Mouse (Mus musculus): ENCODE data around the gene Slc6a16. TPM values are rescaled to one million over a fixed set of nuclear protein-coding genes. Genes with fewer than 3 reads are reported as not detected.

The Slc6a16 gene
- 0.89 and 2.0 TPM in 2 replicates for polyA plus RNA-seq (2015; fragmentation: Nextera tagmentation; extraction: Ambion mirVana)

GRCm38 (mm10) chr7:45240633-45241388 lies at the start of gene Slc6a16:
TSS of gene Slc6a16 (plus strand) at chr7:45241085.
- whole genome bisulfite sequencing = 6% methylated on average over 53 of the region's 53 CpGs
- no peaks in the 10 kb centered on the region for H3K9me3 ChIP-seq (ENCODE audit: control insufficient read depth, low read length)
- no peaks in the 10 kb centered on the region for H3K36me3 ChIP-seq (ENCODE audit: control insufficient read depth, insufficient read depth, low read length)
- peak within 1 kb of the TSS; percentile 73 for H3K4me2 ChIP-seq (ENCODE audit: low read length)
- ATAC-seq = peak; percentile 80
- H3K4me3 ChIP-seq (ENCODE audit: low read length) = peak within 1 kb of the TSS; percentile 43
- H3K27ac ChIP-seq (ENCODE audit: low read depth, low read length) = no peak within 1 kb of the TSS
- H3K9ac ChIP-seq (ENCODE audit: low read depth, low read length) = peak within 1 kb of the TSS; percentile 58
- H3K4me1 ChIP-seq (ENCODE audit: control insufficient read depth, insufficient read depth, low read depth, low read length) = peaks cover 6% of the 10 kb centered on the region; the same call in 1 of the 2 replicates
- H3K27me3 ChIP-seq (replicated peaks; ENCODE audit: control insufficient read depth, insufficient read depth, low read length) = peaks cover 3% of the 10 kb centered on the region

GRCm38 (mm10) chr7:45191161-45191560 lies 49.7 kb upstream of the Slc6a16 start:
- peaks cover 4% of the 10 kb centered on the region; the same call in 1 of the 2 replicates for H3K27me3 ChIP-seq (replicated peaks; ENCODE audit: control insufficient read depth, insufficient read depth, low read length)
- ATAC-seq = no peak
- H3K36me3 ChIP-seq (ENCODE audit: control insufficient read depth, insufficient read depth, low read length) = no peaks in the 10 kb centered on the region
- H3K9me3 ChIP-seq (ENCODE audit: control insufficient read depth, low read length) = no peaks in the 10 kb centered on the region
- no peak overlapping the region for H3K4me3 ChIP-seq (ENCODE audit: low read length)
- H3K27ac ChIP-seq (ENCODE audit: low read depth, low read length) = no peak overlapping the region
- H3K4me2 ChIP-seq (ENCODE audit: low read length) = no peak overlapping the region
- no peak overlapping the region for H3K9ac ChIP-seq (ENCODE audit: low read depth, low read length)
- H3K4me1 ChIP-seq (ENCODE audit: control insufficient read depth, insufficient read depth, low read depth, low read length) = no peaks in the 10 kb centered on the region; the same call in 1 of the 2 replicates
- WGBS = 91% methylated on average over 2 of the region's 2 CpGs

- H3K9ac ChIP-seq (ENCODE audit: low read depth, low read length) = no peak overlapping the region
- no peaks in the 10 kb centered on the region for H3K9me3 ChIP-seq (ENCODE audit: control insufficient read depth, low read length)
- peaks cover 4% of the 10 kb centered on the region; the same call in 1 of the 2 replicates for H3K27me3 ChIP-seq (replicated peaks; ENCODE audit: control insufficient read depth, insufficient read depth, low read length)
- H3K4me2 ChIP-seq (ENCODE audit: low read length) = no peak overlapping the region
- 22% methylated on average over 8 of the region's 8 CpGs for WGBS
- no peak overlapping the region for H3K4me3 ChIP-seq (ENCODE audit: low read length)
- H3K36me3 ChIP-seq (ENCODE audit: control insufficient read depth, insufficient read depth, low read length) = no peaks in the 10 kb centered on the region
- no peaks in the 10 kb centered on the region; the same call in 1 of the 2 replicates for H3K4me1 ChIP-seq (ENCODE audit: control insufficient read depth, insufficient read depth, low read depth, low read length)
- no peak overlapping the region; the same call in 1 of the 2 replicates for H3K27ac ChIP-seq (ENCODE audit: low read depth, low read length)
- ATAC-seq = peak; percentile 44; the same call in 1 of the 2 replicates
Observed at GRCm38 (mm10) chr7:45191803-45192363, 49.0 kb upstream of the Slc6a16 start.

DNA sequence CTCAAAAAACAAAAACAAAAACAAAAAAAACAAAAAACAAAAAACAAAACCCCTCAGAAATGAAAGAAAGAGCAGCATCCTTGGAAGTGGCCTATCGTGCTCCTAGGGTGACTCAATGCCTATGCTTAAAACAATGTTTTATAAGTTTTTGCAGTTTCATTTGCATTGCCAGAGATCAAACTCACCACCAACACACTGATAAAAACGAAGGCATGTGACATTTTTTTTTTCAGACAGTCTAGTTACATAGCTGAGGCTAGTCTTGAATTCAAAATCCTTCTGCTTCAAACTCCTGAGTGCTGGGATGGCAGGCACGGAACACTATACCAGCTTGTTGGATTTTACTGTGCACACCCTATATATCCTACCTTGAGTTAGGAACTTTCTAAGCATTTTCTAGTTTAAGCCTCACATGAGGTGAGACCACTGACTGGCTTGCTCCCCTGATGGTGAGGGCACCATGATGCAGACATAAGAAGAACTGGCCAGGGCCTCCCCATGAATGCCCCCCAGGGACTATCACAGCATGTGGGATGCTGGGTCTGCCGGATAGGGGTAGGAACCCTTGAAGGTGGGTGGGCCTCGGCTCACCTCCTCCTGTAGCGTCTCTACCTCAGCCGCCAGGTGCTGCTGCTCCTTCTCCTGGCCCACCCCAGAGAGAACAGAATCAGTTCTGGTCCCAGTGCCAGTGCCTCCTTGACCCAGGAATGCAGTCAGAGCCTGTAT lies 48.1 kb upstream of the Slc6a16 start:
- Histone ChIP-seq H3K27me3 (replicated peaks; ENCODE audit: control insufficient read depth, insufficient read depth, low read length) (peaks cover 4% of the 10 kb centered on the region; the same call in 1 of the 2 replicates), H3K36me3 (ENCODE audit: control insufficient read depth, insufficient read depth, low read length) (no peaks in the 10 kb centered on the region), H3K4me1 (ENCODE audit: control insufficient read depth, insufficient read depth, low read depth, low read length) (no peaks in the 10 kb centered on the region; the same call in 1 of the 2 replicates), H3K9me3 (ENCODE audit: control insufficient read depth, low read length) (no peaks in the 10 kb centered on the region), H3K9ac (ENCODE audit: low read depth, low read length) (no peak overlapping the region), H3K4me2 (ENCODE audit: low read length) (no peak overlapping the region), H3K27ac (ENCODE audit: low read depth, low read length) (no peak overlapping the region), H3K4me3 (ENCODE audit: low read length) (no peak overlapping the region)
- no peak for ATAC-seq
- WGBS = 85% methylated on average over 7 of the region's 7 CpGs

DNA sequence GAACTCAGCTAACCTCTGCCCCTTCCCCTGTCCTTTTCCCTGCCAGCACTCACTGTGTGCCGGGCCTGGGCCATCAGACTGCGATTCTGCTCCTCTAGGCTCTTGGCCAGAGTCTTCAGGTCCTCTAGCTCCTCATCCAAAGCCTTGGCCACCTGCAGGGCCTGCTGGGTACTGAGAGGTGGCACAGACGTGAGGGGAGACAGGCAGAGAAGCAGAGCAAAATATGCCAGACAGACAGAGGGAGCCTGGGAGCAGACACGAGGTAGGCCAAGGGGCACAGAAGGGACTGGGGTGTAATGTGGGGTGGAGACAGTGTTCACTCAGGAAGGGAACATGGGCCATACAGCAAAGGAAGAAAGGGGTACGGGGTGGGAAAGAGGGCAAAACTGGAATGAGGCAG lies 47.5 kb upstream of the Slc6a16 start:
- Histone ChIP-seq H3K4me3 (ENCODE audit: low read length) (no peak overlapping the region), H3K27ac (ENCODE audit: low read depth, low read length) (no peak overlapping the region), H3K9me3 (ENCODE audit: control insufficient read depth, low read length) (no peaks in the 10 kb centered on the region), H3K4me1 (ENCODE audit: control insufficient read depth, insufficient read depth, low read depth, low read length) (peaks cover 2% of the 10 kb centered on the region; the same call in 1 of the 2 replicates), H3K27me3 (replicated peaks; ENCODE audit: control insufficient read depth, insufficient read depth, low read length) (peaks cover 4% of the 10 kb centered on the region; the same call in 1 of the 2 replicates), H3K9ac (ENCODE audit: low read depth, low read length) (no peak overlapping the region), H3K4me2 (ENCODE audit: low read length) (no peak overlapping the region), H3K36me3 (ENCODE audit: control insufficient read depth, insufficient read depth, low read length) (no peaks in the 10 kb centered on the region)
- ATAC-seq = no peak
- 61% methylated on average over 5 of the region's 5 CpGs for WGBS

- no peak overlapping the region for H3K9ac ChIP-seq (ENCODE audit: low read depth, low read length)
Observed at GRCm38 (mm10) chr7:45193871-45194785, 46.8 kb upstream of the Slc6a16 start.

DNA sequence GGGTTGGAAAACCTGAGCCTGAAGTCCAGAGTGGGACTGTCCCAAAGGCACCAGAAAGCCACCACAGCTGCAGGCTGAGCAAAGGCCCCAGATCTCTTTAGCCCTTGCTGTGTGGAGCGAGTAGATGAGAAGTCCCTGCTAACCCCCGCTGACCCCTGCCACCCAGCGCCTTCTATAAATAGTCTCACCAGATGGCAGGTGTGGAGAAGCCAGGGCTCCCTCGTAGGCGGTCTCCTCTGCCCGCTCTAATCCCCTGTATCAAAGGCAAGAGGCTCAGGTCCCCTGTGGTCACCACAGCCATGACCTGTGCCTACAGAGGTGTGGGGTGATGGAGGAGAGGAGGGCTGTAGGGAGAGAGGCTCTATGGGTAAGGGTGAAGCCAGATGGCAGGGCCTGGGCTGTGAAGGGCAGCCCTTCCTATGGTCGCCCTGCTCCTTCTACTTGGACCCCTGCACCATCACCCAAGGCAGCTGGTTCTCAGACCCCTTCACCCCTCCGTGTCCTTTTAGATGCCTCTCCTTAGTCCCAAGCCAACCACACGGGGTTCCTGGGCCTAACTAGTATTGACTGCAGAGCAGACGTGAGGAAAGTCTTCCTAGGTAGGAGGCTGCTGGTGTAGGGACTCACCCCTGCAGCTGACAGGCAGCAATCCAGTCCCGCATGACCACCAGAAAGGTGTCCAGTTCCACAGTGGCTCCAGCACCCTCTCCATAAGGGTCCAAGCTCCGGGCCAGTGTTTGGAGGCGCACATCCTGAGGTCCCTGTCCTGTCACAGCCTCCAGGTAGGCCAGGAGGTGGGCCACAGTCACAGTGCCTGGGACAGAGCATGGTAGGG lies 45.3 kb upstream of the Slc6a16 start:
- Histone ChIP-seq H3K9me3 (ENCODE audit: control insufficient read depth, low read length) (no peaks in the 10 kb centered on the region), H3K9ac (ENCODE audit: low read depth, low read length) (no peak overlapping the region), H3K36me3 (ENCODE audit: control insufficient read depth, insufficient read depth, low read length) (no peaks in the 10 kb centered on the region), H3K27me3 (replicated peaks; ENCODE audit: control insufficient read depth, insufficient read depth, low read length) (no peaks in the 10 kb centered on the region; the same call in 1 of the 2 replicates), H3K4me1 (ENCODE audit: control insufficient read depth, insufficient read depth, low read depth, low read length) (peaks cover 2% of the 10 kb centered on the region; the same call in 1 of the 2 replicates), H3K4me3 (ENCODE audit: low read length) (no peak overlapping the region), H3K4me2 (ENCODE audit: low read length) (no peak overlapping the region), H3K27ac (ENCODE audit: low read depth, low read length) (no peak overlapping the region)
- no peak for ATAC-seq
- WGBS = 66% methylated on average over 13 of the region's 13 CpGs

More at GRCm38 (mm10) chr7:45193871-45194785, 46.8 kb upstream of the Slc6a16 start:
- H3K4me1 ChIP-seq (ENCODE audit: control insufficient read depth, insufficient read depth, low read depth, low read length) = peaks cover 2% of the 10 kb centered on the region; the same call in 1 of the 2 replicates
- H3K27me3 ChIP-seq (replicated peaks; ENCODE audit: control insufficient read depth, insufficient read depth, low read length) = peaks cover 4% of the 10 kb centered on the region; the same call in 1 of the 2 replicates
- no peak for ATAC-seq
- 63% methylated on average over 15 of the region's 17 CpGs for WGBS
- H3K9me3 ChIP-seq (ENCODE audit: control insufficient read depth, low read length) = no peaks in the 10 kb centered on the region
- no peak overlapping the region for H3K4me2 ChIP-seq (ENCODE audit: low read length)
- no peaks in the 10 kb centered on the region for H3K36me3 ChIP-seq (ENCODE audit: control insufficient read depth, insufficient read depth, low read length)
- no peak overlapping the region for H3K4me3 ChIP-seq (ENCODE audit: low read length)
- H3K27ac ChIP-seq (ENCODE audit: low read depth, low read length) = no peak overlapping the region

GRCm38 (mm10) chr7:45196176-45196535 lies 44.7 kb upstream of the Slc6a16 start:
- no peak for ATAC-seq
- Histone ChIP-seq H3K36me3 (ENCODE audit: control insufficient read depth, insufficient read depth, low read length) (no peaks in the 10 kb centered on the region), H3K4me3 (ENCODE audit: low read length) (no peak overlapping the region), H3K4me2 (ENCODE audit: low read length) (no peak overlapping the region), H3K9ac (ENCODE audit: low read depth, low read length) (no peak overlapping the region), H3K9me3 (ENCODE audit: control insufficient read depth, low read length) (no peaks in the 10 kb centered on the region), H3K4me1 (ENCODE audit: control insufficient read depth, insufficient read depth, low read depth, low read length) (peaks cover 2% of the 10 kb centered on the region; the same call in 1 of the 2 replicates), H3K27ac (ENCODE audit: low read depth, low read length) (no peak overlapping the region), H3K27me3 (replicated peaks; ENCODE audit: control insufficient read depth, insufficient read depth, low read length) (no peaks in the 10 kb centered on the region; the same call in 1 of the 2 replicates)
- 85% methylated on average over 4 of the region's 4 CpGs for WGBS

Data from hindbrain, embryonic 16.5 days (tissue).